Mouse (Mus musculus) heart, adult 2 months (tissue): ENCODE results near the gene Rimbp3. TPM values are rescaled to one million over a fixed set of nuclear protein-coding genes. Genes with fewer than 3 reads are reported as not detected.

Experiments
- DNase-seq, 2 experiments: peaks; one replicate each; pipeline ENCODE4 v3.0.0; 2021
- H3K27ac ChIP-seq: fragments of 200-600 bp; 2 replicates; pipeline ENCODE4 v1.8.1; 2022
- H3K27me3 ChIP-seq: fragments of 200-500 bp; 2 replicates; pipeline ENCODE4 v1.6.1; 2012; ENCODE audit warnings: mild to moderate bottlenecking, low read length, inconsistent platforms, mixed read lengths; ENCODE audit not compliant: control insufficient read depth, insufficient read depth
- H3K36me3 ChIP-seq: fragments of 200-500 bp; 2 replicates; pipeline ENCODE4 v1.6.1; 2012; ENCODE audit warnings: low read length, inconsistent platforms; ENCODE audit not compliant: control insufficient read depth, insufficient read depth
- H3K4me1 ChIP-seq: fragments of 200-500 bp; 2 replicates; pipeline ENCODE4 v1.6.1; 2011; ENCODE audit warnings: low read length; ENCODE audit not compliant: control insufficient read depth, insufficient read depth
- H3K4me3 ChIP-seq: fragments of 200-600 bp; 2 replicates; pipeline ENCODE4 v1.8.1; 2022
- H3K79me2 ChIP-seq: fragments of 200-500 bp; replicated peaks from 2 replicates; pipeline ENCODE4 v1.6.1; 2012; ENCODE audit warnings: mild to moderate bottlenecking, inconsistent platforms, low read length, moderate library complexity, mixed read lengths; ENCODE audit not compliant: control insufficient read depth, insufficient read depth
- H3K9ac ChIP-seq: fragments of 200-500 bp; 2 replicates; pipeline ENCODE4 v1.6.1; 2012; ENCODE audit warnings: low read depth, mild to moderate bottlenecking, control low read depth, inconsistent platforms, low read length, mixed read lengths
- CTCF ChIP-seq: fragments of 200-600 bp; IDR thresholded peaks from 2 replicates; pipeline ENCODE4 v1.8.1; 2022; ENCODE audit warnings: antibody characterized with exemption, mild to moderate bottlenecking, moderate library complexity
- EP300 ChIP-seq: fragments of 200-500 bp; IDR thresholded peaks from 2 replicates; pipeline ENCODE4 v1.6.1; 2011; ENCODE audit warnings: low read depth, low read length, control low read depth; ENCODE audit not compliant: insufficient read depth
- POLR2A ChIP-seq: fragments of 200-500 bp; IDR thresholded peaks from 2 replicates; pipeline ENCODE4 v1.6.1; 2011; ENCODE audit warnings: mild to moderate bottlenecking, low read depth, low read length, control low read depth; ENCODE audit not compliant: insufficient read depth
- WGBS: fragments of 180-500 bp; shearing (Covaris S2); methylation state at CpG from one replicate; pipeline ENCODE4 v1.1.7; 2018; 5-methylcytosine and 5-hydroxymethylcytosine counted together
- intact Hi-C: fragments of 180-260 bp; cut with DNase I; formaldehyde crosslinking; loops from one replicate; pipeline ENCODE4 v1.15.1; 2025
- polyA plus RNA-seq: library from polyadenylated mRNA; depleted of rRNA; stranded (reverse); fragments of >200 nt; gene quantifications from 2 replicates; pipeline ENCODE4 v1.2.3, GENCODE M21; 2012
- total RNA-seq, 2 experiments: library from RNA; stranded (reverse); gene quantifications; 2 replicates each; pipeline ENCODE4 v1.2.3; 2021

Gene Rimbp3
- total and polyA plus RNA-seq, 3 experiments = 0.13 to 0.16 (median 0.14) TPM

DNA sequence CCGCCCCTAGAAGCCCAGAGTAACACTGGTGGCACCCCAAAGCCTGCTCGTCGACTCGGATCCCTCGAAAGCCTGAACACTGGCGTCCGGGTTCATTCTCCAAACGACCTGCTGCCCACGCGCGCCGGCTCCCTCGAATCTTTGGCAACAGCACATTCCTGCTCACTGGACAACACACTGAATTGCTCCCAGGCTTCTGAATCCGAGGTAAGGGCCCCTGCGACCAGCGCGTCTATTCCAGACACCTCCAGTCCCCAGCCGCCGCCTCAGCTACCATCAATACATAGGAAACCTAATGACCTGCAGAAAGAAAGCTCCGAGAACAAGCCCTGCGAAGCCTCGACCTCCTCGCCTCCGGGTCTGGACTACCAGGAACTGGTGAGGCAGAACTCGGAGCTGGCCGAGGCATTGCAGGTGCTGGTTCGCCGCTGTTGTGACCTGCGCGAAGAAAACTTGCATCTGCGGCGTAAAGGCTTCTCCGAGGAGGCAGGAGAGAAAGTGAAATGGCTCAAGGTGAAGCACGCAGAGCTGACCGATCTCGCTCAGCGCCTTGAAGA is 1.1 kb downstream of the Rimbp3 start:
- peak overlapping the region; percentile 68 for H3K4me3 ChIP-seq
- 2% methylated on average over 37 of the region's 37 CpGs for WGBS
- TF ChIP-seq POLR2A (no peak), CTCF (no peak), EP300 (no peak)
- no peaks in the 10 kb centered on the region for H3K27me3 ChIP-seq
- H3K27ac ChIP-seq = no peak overlapping the region
- H3K79me2 ChIP-seq = no peaks in the 10 kb centered on the region
- H3K9ac ChIP-seq = 0 out of 2 replicates have a peak overlapping the region, but pooled peaks have one; percentile 4
- intact Hi-C loops = loop anchor here (5.0 kb wide), 2 partner anchors 77 to 83 kb away; partner anchors contain the start of gene Sdf2l1
- no peaks in the 10 kb centered on the region for H3K36me3 ChIP-seq
- peaks cover 2% of the 10 kb centered on the region for H3K4me1 ChIP-seq
- no peak for DNase-seq

DNA sequence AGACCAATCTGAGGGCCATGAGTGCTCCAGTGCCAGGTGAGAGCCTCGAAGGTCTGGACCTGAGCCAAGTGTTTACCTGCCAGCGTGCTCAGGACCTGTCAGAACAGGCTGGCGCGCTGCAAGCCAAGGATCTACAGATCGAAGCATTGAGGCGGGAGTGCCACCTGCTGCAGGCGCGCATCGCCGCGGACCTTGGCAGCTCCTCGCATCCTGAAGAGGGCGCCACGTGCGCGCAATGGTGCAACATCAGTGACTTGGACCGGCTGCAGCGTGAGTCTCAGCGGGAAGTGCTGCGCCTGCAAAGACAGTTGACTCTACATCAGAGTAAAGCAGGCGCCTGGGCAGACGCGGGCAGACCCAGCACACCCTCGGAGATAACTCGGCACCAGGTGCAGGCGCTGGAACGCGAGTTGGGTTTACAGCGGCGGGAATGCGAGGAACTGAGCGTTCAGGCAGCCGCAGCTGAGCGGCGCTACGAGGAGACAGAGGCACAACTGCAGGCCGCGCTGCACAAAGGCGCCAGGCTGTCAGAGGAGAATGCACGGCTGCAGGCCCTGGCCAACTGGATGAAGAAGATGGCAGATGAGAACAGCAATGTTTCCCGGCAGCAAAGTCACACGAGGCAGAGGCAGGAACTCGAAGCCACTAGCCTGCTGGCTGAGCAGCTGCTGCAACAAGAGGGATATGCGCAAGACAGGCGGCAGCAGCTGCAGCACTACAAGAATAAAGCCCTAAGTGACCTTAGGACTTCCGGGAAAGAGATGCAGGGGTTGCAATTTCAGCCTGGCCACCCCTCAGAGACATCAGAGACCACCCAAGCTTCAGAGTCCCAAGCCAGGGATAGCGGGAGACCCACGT is 1.8 kb downstream of the Rimbp3 start:
- peak; percentile 90 for DNase-seq
- Histone ChIP-seq H3K4me1 (peaks cover 2% of the 10 kb centered on the region), H3K27ac (no peak overlapping the region), H3K79me2 (no peaks in the 10 kb centered on the region), H3K4me3 (peak overlapping the region; percentile 68), H3K36me3 (no peaks in the 10 kb centered on the region), H3K27me3 (no peaks in the 10 kb centered on the region), H3K9ac (peak overlapping the region; percentile 21; the same call in 1 of the 2 replicates)
- intact Hi-C loops = loop anchor here (1.0 to 5.0 kb wide), 5 partner anchors 23 to 82 kb away; partner anchors contain the start of genes Hic2, Sdf2l1 and Tmem191c
- no peak for TF ChIP-seq POLR2A
- peak; percentile 94; the same call in 1 of the 2 replicates for TF ChIP-seq CTCF
- TF ChIP-seq EP300 = peak; percentile 74; the same call in 1 of the 2 replicates
- 12% methylated on average over 48 of the region's 48 CpGs for WGBS

DNA sequence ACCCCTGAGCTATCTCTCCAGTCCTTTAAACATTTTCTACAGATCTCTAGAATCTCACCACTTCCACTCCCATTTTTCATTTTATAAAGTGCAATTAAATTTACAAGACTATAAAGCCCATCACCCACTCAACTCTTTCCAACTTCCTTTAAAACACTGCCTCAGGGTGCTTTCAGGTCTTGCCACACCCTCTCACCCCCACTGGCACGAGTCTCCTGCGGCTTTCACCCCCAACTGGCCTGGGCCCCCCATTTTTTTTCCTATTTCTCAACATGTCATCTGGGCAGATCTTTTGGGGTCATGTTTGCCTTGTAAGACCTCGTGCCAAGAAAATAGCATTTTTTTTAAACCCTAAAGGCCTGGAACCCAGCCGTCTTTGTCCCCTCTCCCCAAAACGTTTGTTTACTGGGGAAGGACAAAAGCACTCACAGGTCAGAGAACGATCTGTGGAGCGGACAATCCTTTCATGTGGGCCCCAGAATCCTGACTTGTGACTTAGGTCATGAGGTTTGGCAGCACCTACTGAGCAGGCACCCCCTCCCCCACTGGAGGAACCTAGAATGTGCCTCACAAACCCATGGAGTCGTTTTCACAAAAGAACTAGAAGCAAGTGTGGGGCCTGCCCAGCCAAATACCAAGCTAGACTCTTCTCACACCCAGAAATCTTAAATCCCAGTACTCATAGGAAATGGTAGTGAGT is 8.7 kb downstream of the Rimbp3 start:
- no peak overlapping the region for H3K4me3 ChIP-seq
- no peaks in the 10 kb centered on the region for H3K36me3 ChIP-seq
- H3K9ac ChIP-seq = no peak overlapping the region
- H3K79me2 ChIP-seq = no peaks in the 10 kb centered on the region
- no peaks in the 10 kb centered on the region for H3K4me1 ChIP-seq
- TF ChIP-seq CTCF (no peak), POLR2A (no peak), EP300 (no peak)
- intact Hi-C loops = no loop called here
- H3K27ac ChIP-seq = no peak overlapping the region
- no peaks in the 10 kb centered on the region for H3K27me3 ChIP-seq
- 58% methylated on average over 8 of the region's 8 CpGs for WGBS
- no peak for DNase-seq

DNA sequence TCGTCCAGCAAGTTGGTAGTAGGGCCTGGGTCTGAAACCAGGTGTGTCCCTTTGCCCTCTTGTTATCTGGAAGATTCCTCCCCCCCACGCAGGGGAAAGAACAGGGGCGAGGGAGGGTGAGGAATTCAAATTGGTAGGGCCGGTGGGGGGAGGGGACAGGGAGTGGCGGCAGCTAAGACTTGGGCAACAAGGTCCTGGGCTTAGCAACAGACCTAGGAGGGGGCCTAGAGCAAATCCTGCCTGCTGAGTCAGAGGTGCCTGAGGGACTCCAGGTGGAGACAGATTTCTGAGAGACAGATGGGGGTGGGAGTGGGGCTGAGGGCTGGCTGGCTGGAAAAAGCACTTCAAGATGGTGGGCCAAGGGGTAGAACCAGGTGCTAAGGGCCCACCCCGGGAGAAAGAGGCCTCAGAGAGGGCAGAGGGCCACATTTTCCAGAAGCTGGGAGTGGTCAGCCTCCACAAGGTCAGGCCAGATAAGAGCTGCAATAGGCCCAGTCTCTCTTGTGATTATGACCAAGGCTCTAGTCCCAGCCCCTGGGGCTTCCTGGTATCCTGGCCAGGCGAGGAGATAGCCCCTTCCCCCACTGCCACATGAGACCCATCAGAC is 11.8 kb downstream of the Rimbp3 start:
- H3K27me3 ChIP-seq = no peaks in the 10 kb centered on the region
- no peaks in the 10 kb centered on the region for H3K36me3 ChIP-seq
- WGBS = 39% methylated on average over 7 of the region's 7 CpGs
- H3K27ac ChIP-seq = no peak overlapping the region
- intact Hi-C loops = no loop called here
- no peaks in the 10 kb centered on the region for H3K79me2 ChIP-seq
- H3K4me3 ChIP-seq = no peak overlapping the region
- no peak overlapping the region for H3K9ac ChIP-seq
- TF ChIP-seq EP300 (no peak), CTCF (no peak), POLR2A (no peak)
- DNase-seq = no peak
- H3K4me1 ChIP-seq = no peaks in the 10 kb centered on the region

DNA sequence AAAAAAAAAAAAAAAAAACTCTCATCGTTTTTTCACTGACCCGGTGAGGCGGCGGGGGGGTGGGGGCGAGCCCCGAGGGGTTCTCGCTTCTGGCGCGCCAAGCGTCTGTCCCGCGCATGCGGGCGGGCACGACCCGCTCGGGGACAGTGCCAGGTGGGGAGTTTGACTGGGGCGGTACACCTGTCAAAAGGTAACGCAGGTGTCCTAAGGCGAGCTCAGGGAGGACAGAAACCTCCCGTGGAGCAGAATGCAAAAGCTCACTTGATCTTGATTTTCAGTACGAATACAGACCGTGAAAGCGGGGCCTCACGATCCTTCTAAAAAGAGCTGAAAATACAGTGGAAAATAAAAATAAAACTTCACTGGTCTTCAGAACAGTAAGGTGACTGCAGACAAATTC is 13.8 kb downstream of the Rimbp3 start:
- Histone ChIP-seq H3K27me3 (no peaks in the 10 kb centered on the region), H3K4me3 (no peak overlapping the region), H3K79me2 (no peaks in the 10 kb centered on the region), H3K4me1 (no peaks in the 10 kb centered on the region), H3K27ac (no peak overlapping the region), H3K36me3 (no peaks in the 10 kb centered on the region), H3K9ac (no peak overlapping the region)
- WGBS = 27% methylated on average over 25 of the region's 25 CpGs
- TF ChIP-seq EP300 = no peak
- no peak for TF ChIP-seq CTCF
- TF ChIP-seq POLR2A = no peak
- peak; percentile 88 to 98 for DNase-seq
- intact Hi-C loops = no loop called here
